Mouse (Mus musculus) gastrocnemius, postnatal 36 days (tissue): ENCODE data around the gene Fam71e1. TPM values are rescaled to one million over a fixed set of nuclear protein-coding genes. Genes with fewer than 3 reads are reported as not detected.

Experiments
- DNase-seq, 2 experiments: peaks; one replicate each; pipeline ENCODE4 v3.0.0; 2022
- intact Hi-C: fragments of 180-260 bp; cut with DNase I; formaldehyde crosslinking; loops from one replicate; pipeline ENCODE4 v1.15.1; 2025
- total RNA-seq, 2 experiments: library from RNA; stranded (reverse); gene quantifications; 2 replicates each; pipeline ENCODE4 v1.2.3; 2021

Fam71e1 gene
- total RNA-seq, 2 experiments from 2014 or later, result 3.9 to 4.4 TPM

DNA sequence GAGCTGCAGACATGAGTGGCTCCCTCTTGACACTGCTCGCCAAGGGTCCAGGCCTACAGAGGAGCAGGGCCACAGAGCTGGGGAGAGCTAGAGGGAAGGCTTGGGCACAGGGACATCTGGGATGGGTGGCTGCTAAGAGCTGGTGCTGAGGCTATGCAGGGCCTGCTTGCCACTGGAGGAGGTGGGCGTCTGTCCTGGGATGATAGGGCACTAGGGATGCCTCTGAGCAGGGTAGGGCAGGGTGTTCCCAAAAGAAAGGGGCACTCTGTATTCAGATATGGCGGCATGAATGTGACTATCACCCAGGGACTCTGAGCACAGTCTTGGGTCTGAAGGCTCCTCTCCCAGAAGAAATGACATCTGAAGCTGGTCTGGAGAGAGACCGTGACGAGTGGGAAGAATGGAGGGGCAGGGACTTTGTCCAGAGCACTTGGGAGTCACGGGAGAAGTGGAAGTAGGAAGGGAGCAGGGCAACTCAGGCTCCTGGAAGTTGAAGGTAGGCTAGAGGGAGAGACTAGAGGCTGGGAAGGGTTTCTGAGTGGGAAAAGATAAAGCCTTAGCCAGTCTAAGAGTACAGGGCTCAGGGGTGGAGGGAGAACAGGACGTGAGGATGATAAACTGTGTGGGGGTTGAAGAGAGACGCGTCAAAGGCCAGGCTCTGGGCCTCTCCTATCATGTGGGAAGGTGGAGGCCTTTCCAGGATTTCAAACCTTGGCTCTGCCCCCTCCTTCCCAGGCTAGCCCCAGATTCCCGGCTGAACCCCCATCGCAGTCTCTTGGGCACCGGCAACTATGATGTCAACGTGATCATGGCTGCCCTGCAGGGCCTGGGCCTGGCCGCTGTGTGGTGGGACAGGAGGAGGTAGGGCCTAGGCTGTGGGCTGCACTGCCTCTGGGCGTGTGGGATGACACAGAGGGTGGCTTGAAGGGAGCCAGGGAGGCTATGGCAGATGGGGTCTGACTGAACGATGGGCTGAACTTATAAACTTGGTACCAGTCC, 26.4 kb upstream of the Fam71e1 start:
- intact Hi-C loops, result no loop called here
- no peak for DNase-seq

DNA sequence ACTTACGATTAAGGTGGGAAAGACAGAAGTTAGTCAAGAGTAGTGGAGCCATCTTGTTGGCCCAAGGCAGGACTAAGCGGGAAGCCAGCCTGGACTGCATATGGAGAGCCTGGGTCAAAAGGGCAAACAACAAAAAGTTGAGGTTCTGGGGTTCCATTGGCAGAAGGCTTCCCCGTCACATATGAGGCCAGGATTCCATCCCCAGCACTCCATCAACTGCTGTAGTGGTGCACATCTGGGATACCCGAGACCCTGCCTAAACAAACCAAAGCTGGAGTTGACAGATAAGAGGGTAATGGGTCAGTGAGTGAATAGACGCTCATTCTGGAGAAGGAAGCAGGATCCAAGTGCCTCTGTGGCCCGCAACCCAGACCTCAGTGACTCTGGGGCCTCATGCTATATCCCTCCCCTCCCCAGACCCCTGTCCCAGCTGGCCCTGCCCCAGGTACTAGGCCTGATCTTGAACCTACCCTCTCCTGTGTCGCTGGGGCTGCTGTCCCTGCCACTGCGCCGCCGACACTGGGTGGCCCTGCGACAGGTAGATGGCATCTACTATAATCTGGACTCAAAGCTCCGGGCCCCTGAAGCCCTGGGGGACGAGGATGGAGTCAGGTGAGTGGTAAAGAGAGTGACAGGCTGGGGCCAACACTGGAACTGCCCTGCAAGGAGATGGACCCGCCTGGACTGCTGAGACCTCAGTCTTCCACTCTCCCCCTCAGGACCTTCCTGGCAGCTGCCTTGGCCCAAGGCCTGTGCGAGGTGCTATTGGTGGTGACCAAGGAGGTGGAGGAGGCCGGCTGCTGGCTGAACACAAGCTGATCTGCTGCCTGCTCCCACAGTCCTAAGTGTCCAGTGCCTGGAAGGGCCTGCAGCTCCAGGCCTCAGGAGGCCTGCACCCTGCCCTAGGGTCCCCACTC, 25.4 kb upstream of the Fam71e1 start:
- DNase-seq, result no peak
- intact Hi-C loops, result no loop called here

DNA sequence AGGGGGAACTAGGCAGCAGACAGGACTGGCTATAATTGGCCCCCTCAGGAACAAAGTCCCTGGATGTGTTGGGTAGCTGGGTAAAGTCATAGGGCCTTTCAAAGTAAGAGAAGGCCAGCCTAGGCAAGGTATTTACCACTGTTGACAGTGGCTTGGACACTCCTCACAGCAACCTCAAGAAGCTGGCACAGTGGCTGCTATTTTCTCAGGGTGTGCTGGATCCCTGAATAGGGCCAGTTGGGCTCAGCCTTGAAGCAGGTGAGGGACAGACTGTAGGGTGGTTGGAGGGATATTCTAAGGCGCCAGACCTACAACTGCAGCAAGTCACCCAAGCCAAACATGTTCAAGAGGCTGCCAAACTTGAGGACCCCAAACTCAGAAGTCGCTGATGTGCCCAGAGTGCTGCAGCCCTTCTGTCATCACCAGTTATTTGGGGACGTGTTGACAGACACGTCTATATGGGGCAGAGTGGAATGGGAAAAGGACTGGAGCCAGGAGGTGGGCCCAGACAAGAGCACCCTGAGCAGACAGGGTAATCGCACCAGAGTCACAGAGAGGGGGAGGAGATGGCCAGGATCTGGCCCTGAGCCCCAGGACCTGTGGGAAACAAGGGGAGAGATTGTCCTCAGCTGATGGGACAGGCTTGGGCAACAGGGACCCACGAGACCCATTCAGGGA, 24.4 kb upstream of the Fam71e1 start:
- DNase-seq, result peak in 1 of 2 experiments; percentile 50
- intact Hi-C loops, result no loop called here

DNA sequence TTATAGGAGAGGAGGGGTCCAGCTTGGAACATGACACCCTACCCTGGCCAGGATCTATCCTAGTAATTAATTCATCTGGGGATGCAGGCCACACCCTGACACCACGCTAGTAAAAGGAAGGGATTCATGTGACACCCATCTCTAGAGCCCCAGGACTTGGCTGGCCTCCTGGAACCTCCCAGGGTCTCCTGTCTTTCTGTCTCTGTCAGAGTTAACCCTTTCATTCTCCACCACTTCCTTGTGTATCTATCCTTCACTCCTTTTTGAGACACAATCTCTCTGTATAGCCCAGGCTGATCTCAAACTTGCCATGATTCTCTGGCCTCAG, 23.9 kb upstream of the Fam71e1 start:
- DNase-seq, result no peak
- intact Hi-C loops, result no loop called here

DNA sequence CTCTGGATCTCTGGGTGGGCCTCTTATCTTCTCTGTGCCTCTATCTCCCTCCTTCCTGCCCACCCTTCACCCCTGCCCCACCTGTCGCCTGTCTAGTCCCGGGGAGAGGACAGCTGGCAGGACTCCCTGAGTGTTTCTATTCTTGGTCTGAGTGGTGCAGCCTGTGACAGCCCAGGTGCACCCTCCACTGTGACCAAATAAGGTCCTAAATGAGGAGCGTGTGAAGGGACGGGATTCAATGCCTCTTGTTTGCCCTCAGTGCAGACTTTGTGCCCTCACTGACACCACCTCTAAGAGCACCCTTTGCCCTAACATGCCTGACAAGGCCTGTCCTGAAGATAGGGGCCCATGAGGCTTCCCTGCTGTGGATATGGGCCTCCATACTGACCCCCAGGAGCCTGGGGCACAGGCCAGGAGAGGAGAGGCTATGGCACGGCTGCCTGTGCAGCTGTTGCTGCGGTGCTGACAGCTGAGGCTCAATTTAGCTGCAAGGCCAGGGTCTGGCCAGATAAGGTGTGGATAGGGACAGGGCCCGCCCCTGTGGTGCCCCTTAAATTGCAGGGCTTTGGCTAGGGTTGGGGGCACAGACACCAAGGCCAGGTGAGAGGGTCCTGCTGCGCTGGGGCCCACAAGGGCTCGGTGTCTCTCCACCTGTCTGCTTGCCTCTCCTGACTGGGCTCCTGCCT, 23.3 kb upstream of the Fam71e1 start:
- intact Hi-C loops, result no loop called here

DNA sequence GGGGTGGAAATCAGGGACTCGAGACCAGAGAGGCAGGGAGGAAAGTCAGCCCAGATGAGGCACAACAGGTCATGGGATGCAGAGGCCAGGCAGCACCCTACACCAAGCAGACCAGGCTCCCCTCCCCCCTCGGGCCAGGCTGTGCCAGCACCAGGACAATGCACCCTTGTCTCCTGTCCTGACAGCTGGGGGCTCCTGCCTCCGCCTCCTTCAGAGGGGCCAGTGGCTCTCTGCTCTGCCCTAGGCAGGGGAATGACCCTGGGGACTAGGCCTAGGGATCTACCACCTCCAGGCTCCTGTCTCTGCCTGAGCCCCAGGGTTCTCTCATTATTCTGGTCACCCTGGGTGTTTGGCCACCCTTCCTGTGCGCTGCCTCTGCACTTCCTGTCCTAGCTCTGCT, 22.0 kb upstream of the Fam71e1 start:
- intact Hi-C loops, result no loop called here
- DNase-seq, result peak in 1 of 2 experiments; percentile 72

More for the DNA sequence above, 23.3 kb upstream of the Fam71e1 start:
- DNase-seq, result peak; percentile 58 to 73

DNA sequence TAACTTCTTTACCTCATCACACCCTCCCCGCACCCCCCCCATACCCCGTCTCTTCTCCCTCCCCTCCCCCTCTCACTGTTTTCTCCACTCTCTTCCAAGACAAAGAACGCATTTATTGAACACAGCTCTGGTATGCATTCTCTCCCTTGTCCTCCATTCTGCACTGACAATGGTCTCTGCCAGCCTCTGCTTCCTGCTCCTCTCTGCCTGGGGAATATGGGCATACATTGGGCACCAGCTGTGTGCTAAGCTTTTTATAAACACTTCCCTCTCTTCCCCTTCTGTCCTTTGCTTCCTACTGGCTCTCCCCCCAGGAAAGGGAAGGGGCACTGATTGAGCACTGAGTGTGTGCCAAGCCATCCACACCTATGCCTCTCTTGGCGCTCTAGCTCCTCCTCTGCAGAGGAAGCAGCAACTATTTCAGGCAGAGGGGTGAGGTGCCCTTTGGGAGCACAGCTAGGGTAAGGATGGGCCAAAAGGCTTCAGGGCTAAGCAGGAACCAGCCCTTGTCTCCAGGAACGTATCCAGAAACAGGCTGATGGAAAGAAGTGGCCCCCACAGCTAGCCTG, 21.3 kb upstream of the Fam71e1 start:
- intact Hi-C loops, result no loop called here
- no peak for DNase-seq

DNA sequence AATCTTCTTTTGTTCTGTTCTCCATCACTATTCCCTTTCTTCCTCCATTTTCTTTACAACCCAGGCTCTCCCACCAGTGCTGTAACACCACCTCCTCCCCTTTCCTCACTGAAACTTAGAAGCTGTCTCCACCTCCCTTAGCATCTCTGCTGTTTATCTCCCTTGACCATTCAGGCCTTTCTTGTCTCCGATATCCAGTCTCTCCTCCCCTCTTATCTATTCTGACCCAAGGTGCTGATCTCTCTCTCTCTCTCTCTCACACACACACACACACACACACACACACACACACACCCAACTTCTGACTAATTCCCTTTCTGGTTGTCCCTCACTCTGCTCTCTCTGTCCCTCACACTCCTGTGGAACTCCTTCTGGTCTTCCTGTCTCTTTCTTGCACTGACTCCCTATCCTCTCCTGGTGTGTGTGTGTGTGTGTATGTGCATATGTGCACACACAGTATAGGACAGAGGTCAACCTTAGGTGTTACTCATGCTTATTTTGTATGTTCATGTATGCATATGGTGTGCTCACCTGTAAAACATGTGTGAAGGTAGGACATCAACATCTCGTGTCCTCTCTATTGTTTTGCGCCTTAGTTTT, 13.4 kb upstream of the Fam71e1 start:
- intact Hi-C loops, result no loop called here
- DNase-seq, result no peak

DNA sequence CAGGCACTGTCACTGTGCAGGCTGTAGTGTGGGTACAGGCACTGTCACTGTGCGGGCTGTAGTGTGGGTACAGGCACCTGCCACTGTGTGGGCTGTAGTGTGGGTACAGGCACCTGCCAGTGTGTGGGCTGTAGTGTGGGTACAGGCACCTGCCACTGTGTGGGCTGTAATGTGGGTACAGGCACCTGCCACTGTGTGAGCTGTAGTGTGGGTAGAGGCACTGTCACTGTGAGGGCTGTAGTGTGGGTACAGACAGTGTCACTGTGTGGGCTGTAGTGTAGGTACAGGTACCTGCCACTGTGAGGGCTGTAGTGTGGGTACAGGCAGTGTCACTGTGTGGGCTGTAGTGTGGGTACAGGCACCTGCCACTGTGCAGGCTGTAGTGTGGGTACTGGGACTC, 12.3 kb upstream of the Fam71e1 start:
- intact Hi-C loops, result no loop called here
- DNase-seq, result peak in 1 of 2 experiments; percentile 9

DNA sequence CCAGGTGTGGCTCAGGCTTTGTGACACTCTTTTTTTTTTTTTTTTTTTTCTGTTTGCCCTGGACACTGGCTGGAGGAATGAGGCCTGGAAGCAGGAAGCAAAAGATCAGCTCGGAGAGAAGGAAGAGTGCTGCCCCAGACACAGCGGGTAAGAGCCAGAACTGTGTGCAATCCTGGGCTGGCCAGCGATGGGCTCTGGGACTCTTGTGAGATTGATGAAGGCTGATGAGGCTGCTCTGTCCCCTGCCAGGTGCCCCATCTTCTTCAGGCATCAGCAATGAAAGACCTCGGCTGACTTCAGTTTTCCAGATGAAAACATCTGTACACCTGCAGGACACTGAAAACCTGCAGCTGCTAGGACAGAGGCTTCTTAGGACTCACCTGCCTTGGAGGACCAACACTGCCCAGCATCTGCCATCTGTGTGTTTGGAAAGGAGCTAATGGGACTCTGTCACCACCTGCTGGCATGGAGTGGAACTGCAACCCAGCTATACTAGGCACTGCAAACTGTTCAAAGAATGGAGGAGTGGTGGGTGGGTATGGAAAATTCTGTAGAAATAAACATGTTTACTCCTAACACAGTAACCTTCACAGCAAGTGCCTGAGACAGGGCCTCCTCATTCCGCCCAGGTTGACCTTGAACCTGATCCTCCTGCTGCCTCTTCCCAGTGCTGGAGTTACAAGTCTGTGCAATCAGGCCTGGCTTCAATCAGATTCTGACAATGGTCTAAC, 11.4 kb upstream of the Fam71e1 start:
- DNase-seq, result peak in 1 of 2 experiments; percentile 63
- intact Hi-C loops, result loop anchor here (5.0 kb wide), 2 partner anchors 83 to 223 kb away; partner anchors contain the start of gene Gm15517

DNA sequence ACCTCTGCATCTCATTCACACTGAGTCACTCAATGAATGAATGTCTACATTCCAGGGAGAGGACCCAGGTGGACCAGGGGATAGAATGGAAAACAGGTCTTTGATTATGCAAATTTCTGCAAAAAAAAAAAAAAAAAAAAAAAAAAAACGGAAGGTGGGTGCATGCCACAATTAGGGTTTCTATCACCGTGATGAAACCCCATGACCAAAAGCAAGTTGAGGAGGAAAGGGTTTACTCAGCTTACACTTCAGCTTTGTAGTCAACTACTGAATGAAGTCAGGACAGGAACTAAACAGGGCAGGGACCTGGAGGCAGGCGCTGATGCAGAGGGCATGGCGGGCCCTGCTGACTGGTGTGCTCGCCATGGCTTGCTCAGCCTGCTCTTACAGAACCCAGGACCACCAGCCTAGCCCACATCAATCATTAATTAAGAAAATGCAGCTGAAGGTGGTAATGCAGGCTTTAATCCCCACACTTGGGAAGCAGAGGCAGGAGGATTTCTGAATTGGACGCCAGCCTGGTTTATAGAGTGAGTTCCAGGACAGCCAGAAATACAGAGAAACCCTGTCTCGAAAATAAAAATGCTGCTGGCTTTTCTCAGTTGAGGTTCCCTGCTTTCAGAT, 10.7 kb upstream of the Fam71e1 start:
- DNase-seq, result peak in 1 of 2 experiments; percentile 8
- intact Hi-C loops, result loop anchor here (5.0 kb wide), 2 partner anchors 83 to 223 kb away; partner anchors contain the start of gene Gm15517

DNA sequence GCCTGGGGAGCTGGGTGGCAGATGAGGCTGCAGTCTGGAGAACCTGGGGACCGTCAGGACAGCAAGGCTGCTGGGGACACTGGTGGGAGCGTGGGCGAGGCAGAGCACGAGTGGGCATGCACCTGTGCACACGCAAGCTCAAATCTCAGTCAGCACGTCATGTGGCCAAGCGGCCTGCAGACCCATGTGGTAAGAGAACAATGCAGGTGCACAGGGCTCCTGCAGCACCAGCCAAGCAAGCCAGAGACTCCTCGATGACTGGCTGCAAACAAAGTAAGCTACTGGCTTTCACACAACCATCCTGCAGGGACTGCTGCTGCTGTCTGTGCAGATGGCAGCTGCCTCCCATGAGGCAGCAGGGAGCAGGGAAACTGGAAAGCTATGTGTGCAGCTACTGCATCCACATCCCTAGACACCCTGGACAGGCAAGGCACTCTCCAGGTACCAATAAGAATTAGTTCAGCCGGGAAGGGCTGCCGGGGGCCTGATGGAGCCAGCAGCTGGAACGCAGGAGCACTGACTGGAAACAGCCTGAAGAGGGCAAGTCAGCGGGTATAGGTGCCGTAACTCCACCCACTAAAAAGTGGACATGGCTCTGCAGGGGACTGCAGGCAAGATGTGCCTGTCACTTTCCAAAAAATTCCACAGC, 9.3 kb upstream of the Fam71e1 start:
- DNase-seq, result peak in 1 of 2 experiments; percentile 13
- intact Hi-C loops, result loop anchor here (5.0 kb wide), 2 partner anchors 85 to 225 kb away; partner anchors contain the start of gene Gm15517

DNA sequence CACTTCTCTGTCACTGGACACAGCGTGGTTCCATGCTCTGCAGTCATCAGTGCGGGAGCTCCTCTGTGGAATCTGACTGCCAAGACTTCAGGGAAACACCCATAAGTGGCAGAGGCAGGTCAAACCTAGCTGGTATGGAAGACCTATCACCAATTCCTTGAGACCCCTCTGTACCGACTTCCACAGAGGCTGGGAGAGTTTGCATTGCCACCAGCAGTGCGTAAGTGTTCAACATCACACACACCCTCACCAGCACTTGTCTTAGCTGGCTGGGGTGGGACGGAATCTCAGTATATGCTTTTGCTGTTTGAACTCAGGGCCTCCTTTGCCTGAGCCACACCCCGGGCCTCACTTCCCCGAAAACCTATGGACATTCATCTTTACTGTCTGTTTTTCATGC, 8.4 kb upstream of the Fam71e1 start:
- intact Hi-C loops, result loop anchor here (5.0 kb wide), 2 partner anchors 86 to 226 kb away; partner anchors contain the start of gene Gm15517
- peak in 1 of 2 experiments; percentile 7 for DNase-seq

DNA sequence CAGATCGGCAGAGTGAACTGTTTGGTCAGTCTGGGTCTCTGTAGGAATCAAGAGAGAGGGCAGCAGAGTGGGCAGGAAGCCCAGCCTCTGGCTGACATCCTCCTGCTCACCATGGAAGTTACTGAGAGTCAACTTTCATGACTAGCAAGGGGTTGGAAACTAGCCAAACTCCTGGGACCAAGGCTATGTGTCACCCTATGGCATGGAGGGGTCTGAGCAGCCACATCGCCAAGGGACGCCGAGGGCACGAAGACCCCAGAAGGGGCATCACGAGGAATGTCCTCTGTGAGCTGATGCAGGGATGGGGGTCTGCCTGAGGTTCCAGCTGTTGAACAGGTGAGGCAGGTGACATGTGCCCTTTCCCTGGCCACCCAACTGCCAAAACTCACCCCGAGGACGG, 7.8 kb upstream of the Fam71e1 start:
- DNase-seq, result peak in 1 of 2 experiments; percentile 10
- intact Hi-C loops, result loop anchor here (5.0 kb wide), 2 partner anchors 86 to 226 kb away; partner anchors contain the start of gene Gm15517

DNA sequence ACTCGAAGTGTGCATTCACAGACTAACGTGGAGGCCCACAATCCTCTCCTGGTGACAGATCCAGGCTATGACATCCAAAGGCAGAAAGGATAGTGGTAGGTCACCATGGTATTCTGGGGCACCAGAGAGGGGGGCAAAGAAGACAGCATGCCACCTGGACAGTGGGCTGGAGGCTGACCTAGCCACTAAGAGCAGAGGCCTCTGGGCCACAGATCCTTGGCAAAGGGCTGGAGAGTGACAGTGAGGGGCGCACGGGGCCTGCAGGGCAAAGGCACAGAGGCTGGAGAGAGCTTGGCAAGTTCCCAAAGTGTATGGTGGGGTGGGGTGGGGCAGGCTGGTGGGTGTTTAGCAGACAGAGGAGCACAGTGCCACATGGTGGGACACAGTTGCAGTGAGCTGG, 6.1 kb upstream of the Fam71e1 start:
- intact Hi-C loops, result no loop called here
- DNase-seq, result peak in 1 of 2 experiments; percentile 11

DNA sequence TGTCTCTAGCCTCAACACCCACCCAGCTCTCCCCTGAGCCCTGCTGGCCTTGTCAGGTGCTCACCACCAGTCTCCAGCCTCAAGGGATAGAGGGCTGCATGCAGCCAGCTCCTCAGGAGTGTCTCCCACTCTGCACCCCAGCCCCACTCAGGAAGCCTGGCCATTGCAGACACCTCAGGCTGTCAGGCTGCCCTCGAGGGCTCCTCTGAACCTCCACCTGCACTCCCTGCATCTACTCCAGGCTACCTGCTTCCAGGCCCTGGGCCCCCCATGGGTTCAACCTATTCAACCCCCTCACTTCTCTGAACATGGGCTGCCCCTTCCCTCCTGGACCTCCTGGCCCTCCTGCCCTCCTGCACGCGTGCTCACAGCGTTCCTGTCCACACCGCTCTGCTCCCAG, 5.0 kb upstream of the Fam71e1 start:
- intact Hi-C loops, result no loop called here
- peak in 1 of 2 experiments; percentile 10 for DNase-seq

DNA sequence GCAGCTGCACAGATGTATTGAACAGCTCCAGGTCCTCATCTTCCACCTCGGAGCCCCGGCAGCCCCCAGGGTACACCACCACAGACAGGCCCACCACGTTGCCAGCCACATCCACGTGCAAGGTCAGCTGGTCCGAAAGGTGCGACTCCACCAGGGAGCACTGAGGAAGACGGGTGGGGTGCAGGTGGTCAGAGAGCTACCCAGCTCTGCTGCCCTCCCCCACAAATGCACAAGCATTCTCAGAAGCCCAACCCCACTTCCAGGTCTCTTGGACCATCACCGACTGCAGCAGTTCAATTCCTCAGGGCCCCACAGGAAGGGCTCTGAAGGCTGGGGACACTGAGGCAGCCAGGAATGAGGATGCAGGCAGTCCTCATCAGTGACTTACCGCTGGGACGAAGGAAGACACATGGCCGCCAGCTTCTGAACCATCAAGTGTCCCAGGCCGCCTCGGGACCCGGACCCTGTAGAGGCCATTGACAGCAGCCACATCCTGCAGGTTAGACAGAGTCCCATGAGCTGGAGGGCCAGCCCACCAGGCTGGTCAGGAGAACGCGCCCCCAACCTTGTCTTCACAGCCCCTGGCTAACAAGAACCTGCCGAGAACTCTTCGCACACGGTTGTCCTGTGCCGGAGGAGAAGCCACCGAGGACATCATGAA, 4.1 kb upstream of the Fam71e1 start:
- DNase-seq, result peak in 1 of 2 experiments; percentile 13
- intact Hi-C loops, result no loop called here
